Mouse (Mus musculus) heart, postnatal 0 days (tissue): ENCODE data around the gene Kpna3. TPM values are rescaled to one million over a fixed set of nuclear protein-coding genes. Genes with fewer than 3 reads are reported as not detected.
"Not testable (repeated sequence)": the region's sequence is repeated elsewhere in the genome, so short reads cannot be mapped to it uniquely, and the experiment has no call there.

ENCODE experiments used
- ATAC-seq: fragments of 200-750 bp; cut with Nextera tagmentation; 2 replicates; pipeline ENCODE4 v1.8.0; 2017; ENCODE audit warnings: low read depth, moderate number of reproducible peaks, moderate library complexity; ENCODE audit not compliant: insufficient read depth
- DNase-seq: peaks from one replicate; pipeline ENCODE4 v3.0.0-alpha.2; 2016; ENCODE audit warnings: low spot score
- H3K27ac ChIP-seq: fragments of 300-500 bp; sonication (generic); 2 replicates; pipeline ENCODE4 v1.5.1; 2014; ENCODE audit warnings: low read depth, mild to moderate bottlenecking
- H3K27me3 ChIP-seq: fragments of 300-500 bp; sonication (generic); 2 replicates; pipeline ENCODE4 v1.6.1; 2014; ENCODE audit warnings: low read length, mixed read lengths; ENCODE audit not compliant: control insufficient read depth, insufficient read depth
- H3K36me3 ChIP-seq: fragments of 300-500 bp; sonication (generic); replicated peaks from 2 replicates; pipeline ENCODE4 v1.6.1; 2014; ENCODE audit warnings: low read length, mixed read lengths; ENCODE audit not compliant: control insufficient read depth, insufficient read depth
- H3K4me1 ChIP-seq: fragments of 300-500 bp; sonication (generic); 2 replicates; pipeline ENCODE4 v1.6.1; 2014; ENCODE audit warnings: antibody characterized with exemption; ENCODE audit not compliant: control insufficient read depth, insufficient read depth
- H3K4me2 ChIP-seq: fragments of 300-500 bp; sonication (generic); 2 replicates; pipeline ENCODE4 v1.6.1; 2014; ENCODE audit warnings: low read depth, mild to moderate bottlenecking, low read length, moderate library complexity
- H3K4me3 ChIP-seq: fragments of 300-500 bp; sonication (generic); 2 replicates; pipeline ENCODE4 v1.5.1; 2014; ENCODE audit warnings: low read depth, low read length
- H3K9ac ChIP-seq: fragments of 300-500 bp; sonication (generic); replicated peaks from 2 replicates; pipeline ENCODE4 v1.6.1; 2014; ENCODE audit warnings: low read depth, low read length, mixed read lengths
- H3K9me3 ChIP-seq: fragments of 300-500 bp; sonication (generic); replicated peaks from 2 replicates; pipeline ENCODE4 v1.6.1; 2016; ENCODE audit warnings: low read length; ENCODE audit not compliant: control insufficient read depth
- CTCF ChIP-seq: IDR thresholded peaks from 2 replicates; pipeline ENCODE4 v1.5.1; 2016; ENCODE audit warnings: antibody characterized with exemption, control low read depth, low read depth
- EP300 ChIP-seq: IDR thresholded peaks from 2 replicates; pipeline ENCODE4 v1.6.1; 2016; ENCODE audit warnings: antibody characterized with exemption, low read depth
- WGBS: fragments of 180-500 bp; shearing (Covaris S2); extraction: QIAGEN DNeasy Blood & Tissue Kit; methylation state at CpG from one replicate; pipeline ENCODE4 v1.1.7; 2014; 5-methylcytosine and 5-hydroxymethylcytosine counted together
- polyA plus RNA-seq: library from polyadenylated mRNA; unstranded; fragments of >200 nt; fragmentation: Nextera tagmentation; extraction: Ambion mirVana; gene quantifications from 2 replicates; pipeline ENCODE4 v1.2.1, GENCODE M21; 2015
- total RNA-seq: library from RNA; depleted of rRNA; stranded (reverse); fragments of >200 nt; gene quantifications from 2 replicates; pipeline ENCODE4 v1.2.3, GENCODE M21; 2014; ENCODE audit warnings: low replicate concordance

The Kpna3 gene
- total and polyA plus RNA-seq, 2 experiments from 2014 or later = 23.2 to 26.6 TPM

DNA sequence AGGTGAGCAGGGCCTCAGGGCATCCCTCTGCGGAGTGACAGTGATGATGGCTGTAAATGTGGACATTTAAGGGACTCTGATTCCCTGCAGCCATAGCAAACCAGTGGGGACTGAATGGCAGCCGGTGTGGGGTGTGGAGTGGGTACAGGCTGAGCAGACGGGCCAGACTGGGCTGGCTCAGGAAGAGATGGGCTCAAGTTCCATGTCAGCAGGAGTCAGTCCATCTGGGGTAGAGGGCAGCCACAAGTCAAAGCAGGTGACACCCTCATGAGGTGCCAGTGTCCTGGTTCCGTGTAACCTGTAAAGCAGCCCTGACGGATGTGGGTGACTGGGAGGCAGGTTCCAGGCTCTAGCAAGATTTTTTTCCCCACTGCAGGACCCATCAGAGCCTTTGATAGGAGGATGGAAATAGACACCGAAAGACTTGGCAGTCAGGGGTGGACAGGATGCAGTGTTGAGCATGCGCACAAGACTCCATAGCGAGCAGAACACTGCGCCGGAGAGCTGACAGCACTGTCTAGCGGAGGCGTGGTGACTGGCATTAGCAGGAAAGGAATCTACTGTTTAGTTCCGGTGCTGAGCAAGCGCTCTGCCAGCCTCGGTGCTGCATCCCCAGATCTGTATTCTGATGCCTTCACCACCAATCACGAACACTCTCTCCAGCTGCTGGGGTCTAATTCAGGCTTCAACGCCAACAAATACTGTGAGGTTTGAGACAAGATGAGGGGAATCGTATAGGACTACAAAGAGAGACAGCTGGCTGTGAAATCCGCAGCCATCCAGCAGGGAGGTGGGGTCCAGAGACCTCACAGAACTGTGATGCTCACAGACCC is 111.8 kb downstream of the Kpna3 start:
- Histone ChIP-seq H3K36me3 (no peaks in the 10 kb centered on the region), H3K4me1 (peaks cover 15% of the 10 kb centered on the region; the same call in 1 of the 2 replicates), H3K4me3 (peak overlapping the region; percentile 4; the same call in 1 of the 2 replicates), H3K27ac (no peak overlapping the region), H3K9me3 (0 out of 2 replicates have a peak, but pooled peaks cover 1% of the 10 kb centered on the region), H3K9ac (0 out of 2 replicates have a peak overlapping the region, but pooled peaks have one; percentile 13), H3K4me2 (peak overlapping the region; percentile 48), H3K27me3 (no peaks in the 10 kb centered on the region)
- 28% methylated on average over 19 of the region's 19 CpGs for WGBS
- TF ChIP-seq EP300 = no peak
- peak; percentile 28 for TF ChIP-seq CTCF
- DNase-seq (peak; percentile 86), ATAC-seq (peak; percentile 80)

- H3K4me2 ChIP-seq, H3K4me3 ChIP-seq, H3K9me3 ChIP-seq, H3K27me3 ChIP-seq, ATAC-seq, H3K36me3 ChIP-seq, H3K9ac ChIP-seq, H3K27ac ChIP-seq, DNase-seq: not testable (repeated sequence)
- peaks cover 15% of the 10 kb centered on the region; the same call in 1 of the 2 replicates for H3K4me1 ChIP-seq
- WGBS = 31% methylated on average over 6 of the region's 6 CpGs
These were observed 112.7 kb downstream of the Kpna3 start for GRCm38 (mm10) chr14:61327007-61327406.

DNA sequence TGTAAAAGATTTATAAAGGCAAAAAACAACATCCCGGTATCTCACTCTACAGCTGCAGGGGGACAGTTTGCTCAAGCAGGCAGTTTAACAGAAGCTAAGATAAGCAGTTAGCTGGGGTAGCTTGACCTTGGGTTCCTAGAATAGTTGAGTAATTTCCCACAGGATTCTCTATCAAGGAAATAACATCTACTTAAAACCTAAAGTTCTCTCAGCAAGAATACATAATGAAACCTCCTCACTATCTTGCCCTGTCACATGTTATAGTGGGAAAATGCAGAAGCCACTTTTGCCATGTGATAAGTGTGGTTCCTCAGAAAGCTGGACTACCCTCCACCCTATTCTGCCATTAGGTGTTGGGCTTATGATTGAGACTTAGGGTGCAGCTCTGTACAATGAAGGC is 116.9 kb downstream of the Kpna3 start:
- Histone ChIP-seq H3K27ac (no peak overlapping the region), H3K9ac (no peak overlapping the region), H3K9me3 (0 out of 2 replicates have a peak, but pooled peaks cover 7% of the 10 kb centered on the region), H3K27me3 (no peaks in the 10 kb centered on the region), H3K36me3 (no peaks in the 10 kb centered on the region), H3K4me2 (no peak overlapping the region), H3K4me3 (no peak overlapping the region), H3K4me1 (peaks cover 6% of the 10 kb centered on the region; the same call in 1 of the 2 replicates)
- TF ChIP-seq CTCF (no peak), EP300 (no peak)
- no peak for ATAC-seq
- 87% methylated on average over 1 of the region's 1 CpGs for WGBS
- no peak for DNase-seq

- TF ChIP-seq CTCF (no peak), EP300 (no peak)
- no peak for ATAC-seq
- no peaks in the 10 kb centered on the region for H3K4me1 ChIP-seq
- no peak for DNase-seq
- H3K9me3 ChIP-seq = 0 out of 2 replicates have a peak, but pooled peaks cover 7% of the 10 kb centered on the region
- no peak overlapping the region for H3K27ac ChIP-seq
- H3K4me3 ChIP-seq = no peak overlapping the region
- H3K36me3 ChIP-seq = no peaks in the 10 kb centered on the region
- H3K9ac ChIP-seq = no peak overlapping the region
- H3K4me2 ChIP-seq = no peak overlapping the region
- WGBS = 75% methylated on average over 4 of the region's 4 CpGs
- no peaks in the 10 kb centered on the region for H3K27me3 ChIP-seq
These were observed 118.5 kb downstream of the Kpna3 start for GRCm38 (mm10) chr14:61321200-61321599.

- H3K4me2 ChIP-seq = no peak overlapping the region
- WGBS = 77% methylated on average over 1 of the region's 1 CpGs
- H3K4me1 ChIP-seq = no peaks in the 10 kb centered on the region
- 0 out of 2 replicates have a peak, but pooled peaks cover 7% of the 10 kb centered on the region for H3K9me3 ChIP-seq
- no peak overlapping the region for H3K4me3 ChIP-seq
- no peak overlapping the region for H3K27ac ChIP-seq
- no peak overlapping the region for H3K9ac ChIP-seq
- no peaks in the 10 kb centered on the region for H3K36me3 ChIP-seq
- ATAC-seq (no peak), DNase-seq (no peak)
- no peak for TF ChIP-seq EP300
- no peak for TF ChIP-seq CTCF
- no peaks in the 10 kb centered on the region for H3K27me3 ChIP-seq
These were observed 118.9 kb downstream of the Kpna3 start for GRCm38 (mm10) chr14:61320765-61321164.
